Mouse (Mus musculus) heart, postnatal 0 days (tissue): Measurements from ENCODE around the gene Wdr34. TPM values are rescaled to one million over a fixed set of nuclear protein-coding genes. Genes with fewer than 3 reads are reported as not detected.
"Not testable (repeated sequence)": the region's sequence is repeated elsewhere in the genome, so short reads cannot be mapped to it uniquely, and the experiment has no call there.

Experiments used
- ATAC-seq: fragments of 200-750 bp; cut with Nextera tagmentation; 2 replicates; pipeline ENCODE4 v1.8.0; 2017; ENCODE audit warnings: low read depth, moderate number of reproducible peaks, moderate library complexity; ENCODE audit not compliant: insufficient read depth
- DNase-seq: peaks from one replicate; pipeline ENCODE4 v3.0.0-alpha.2; 2016; ENCODE audit warnings: low spot score
- H3K27ac ChIP-seq: fragments of 300-500 bp; sonication (generic); 2 replicates; pipeline ENCODE4 v1.5.1; 2014; ENCODE audit warnings: low read depth, mild to moderate bottlenecking
- H3K27me3 ChIP-seq: fragments of 300-500 bp; sonication (generic); 2 replicates; pipeline ENCODE4 v1.6.1; 2014; ENCODE audit warnings: low read length, mixed read lengths; ENCODE audit not compliant: control insufficient read depth, insufficient read depth
- H3K36me3 ChIP-seq: fragments of 300-500 bp; sonication (generic); replicated peaks from 2 replicates; pipeline ENCODE4 v1.6.1; 2014; ENCODE audit warnings: low read length, mixed read lengths; ENCODE audit not compliant: control insufficient read depth, insufficient read depth
- H3K4me1 ChIP-seq: fragments of 300-500 bp; sonication (generic); 2 replicates; pipeline ENCODE4 v1.6.1; 2014; ENCODE audit warnings: antibody characterized with exemption; ENCODE audit not compliant: control insufficient read depth, insufficient read depth
- H3K4me2 ChIP-seq: fragments of 300-500 bp; sonication (generic); 2 replicates; pipeline ENCODE4 v1.6.1; 2014; ENCODE audit warnings: low read depth, mild to moderate bottlenecking, low read length, moderate library complexity
- H3K4me3 ChIP-seq: fragments of 300-500 bp; sonication (generic); 2 replicates; pipeline ENCODE4 v1.5.1; 2014; ENCODE audit warnings: low read depth, low read length
- H3K9ac ChIP-seq: fragments of 300-500 bp; sonication (generic); replicated peaks from 2 replicates; pipeline ENCODE4 v1.6.1; 2014; ENCODE audit warnings: low read depth, low read length, mixed read lengths
- H3K9me3 ChIP-seq: fragments of 300-500 bp; sonication (generic); replicated peaks from 2 replicates; pipeline ENCODE4 v1.6.1; 2016; ENCODE audit warnings: low read length; ENCODE audit not compliant: control insufficient read depth
- CTCF ChIP-seq: IDR thresholded peaks from 2 replicates; pipeline ENCODE4 v1.5.1; 2016; ENCODE audit warnings: antibody characterized with exemption, control low read depth, low read depth
- EP300 ChIP-seq: IDR thresholded peaks from 2 replicates; pipeline ENCODE4 v1.6.1; 2016; ENCODE audit warnings: antibody characterized with exemption, low read depth
- WGBS: fragments of 180-500 bp; shearing (Covaris S2); extraction: QIAGEN DNeasy Blood & Tissue Kit; methylation state at CpG from one replicate; pipeline ENCODE4 v1.1.7; 2014; 5-methylcytosine and 5-hydroxymethylcytosine counted together
- polyA plus RNA-seq: library from polyadenylated mRNA; unstranded; fragments of >200 nt; fragmentation: Nextera tagmentation; extraction: Ambion mirVana; gene quantifications from 2 replicates; pipeline ENCODE4 v1.2.1, GENCODE M21; 2015
- total RNA-seq: library from RNA; depleted of rRNA; stranded (reverse); fragments of >200 nt; gene quantifications from 2 replicates; pipeline ENCODE4 v1.2.3, GENCODE M21; 2014; ENCODE audit warnings: low replicate concordance

The Wdr34 gene
- total and polyA plus RNA-seq, 2 experiments from 2014 or later: 17.3 to 30.1 TPM

DNA sequence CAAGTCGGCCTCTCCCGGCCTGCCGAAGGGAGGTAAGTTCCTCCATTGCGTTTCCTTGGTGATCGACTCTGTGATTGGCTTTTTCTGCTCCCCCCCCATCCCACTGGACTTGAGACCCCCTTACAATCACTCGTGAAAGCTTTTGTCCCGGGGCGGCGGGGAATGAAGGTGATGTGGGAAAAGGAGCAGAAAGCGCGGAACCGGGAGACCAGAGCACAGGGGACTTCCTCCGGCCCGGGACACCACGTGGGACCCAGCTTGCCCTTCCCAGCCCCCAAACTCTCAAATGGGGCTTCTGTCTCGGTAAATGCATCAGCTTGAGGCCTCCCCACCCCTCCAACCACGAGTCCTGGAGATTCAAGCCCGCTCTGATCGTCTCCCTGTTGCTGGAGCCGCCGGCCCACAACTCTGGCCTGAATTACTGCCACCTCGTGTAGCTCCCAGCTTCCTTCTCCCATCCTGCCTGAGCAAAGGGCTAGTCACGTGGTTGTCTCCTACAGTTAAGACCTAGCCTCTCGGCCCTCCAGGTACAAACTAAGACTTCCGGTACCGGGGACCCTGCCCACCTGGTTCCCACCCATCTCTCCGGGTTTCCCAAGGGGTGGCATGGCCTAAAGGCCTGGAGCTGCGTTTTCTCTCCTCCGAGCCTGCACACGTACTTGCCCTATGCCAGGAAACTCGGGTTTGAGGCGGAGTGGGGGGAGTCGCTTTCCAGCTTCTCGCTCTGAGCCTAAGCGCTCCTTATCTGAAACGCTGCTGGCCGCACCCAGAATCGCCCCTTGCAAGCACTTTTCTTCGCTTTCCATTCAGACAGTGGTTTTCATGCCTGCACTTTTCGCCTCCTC, 13.8 kb upstream of the Wdr34 start:
- peak overlapping the region; percentile 98 for H3K4me2 ChIP-seq
- peak overlapping the region; percentile 45 for H3K4me3 ChIP-seq
- H3K27me3 ChIP-seq: no peaks in the 10 kb centered on the region
- peaks cover 10% of the 10 kb centered on the region for H3K4me1 ChIP-seq
- no peaks in the 10 kb centered on the region for H3K36me3 ChIP-seq
- TF ChIP-seq CTCF (no peak), EP300 (no peak)
- under 1% methylated on average over 40 of the region's 40 CpGs for WGBS
- H3K9ac ChIP-seq: peak overlapping the region; percentile 73
- DNase-seq: peak; percentile 73
- ATAC-seq: no peak
- peak overlapping the region; percentile 87 for H3K27ac ChIP-seq
- no peaks in the 10 kb centered on the region for H3K9me3 ChIP-seq

DNA sequence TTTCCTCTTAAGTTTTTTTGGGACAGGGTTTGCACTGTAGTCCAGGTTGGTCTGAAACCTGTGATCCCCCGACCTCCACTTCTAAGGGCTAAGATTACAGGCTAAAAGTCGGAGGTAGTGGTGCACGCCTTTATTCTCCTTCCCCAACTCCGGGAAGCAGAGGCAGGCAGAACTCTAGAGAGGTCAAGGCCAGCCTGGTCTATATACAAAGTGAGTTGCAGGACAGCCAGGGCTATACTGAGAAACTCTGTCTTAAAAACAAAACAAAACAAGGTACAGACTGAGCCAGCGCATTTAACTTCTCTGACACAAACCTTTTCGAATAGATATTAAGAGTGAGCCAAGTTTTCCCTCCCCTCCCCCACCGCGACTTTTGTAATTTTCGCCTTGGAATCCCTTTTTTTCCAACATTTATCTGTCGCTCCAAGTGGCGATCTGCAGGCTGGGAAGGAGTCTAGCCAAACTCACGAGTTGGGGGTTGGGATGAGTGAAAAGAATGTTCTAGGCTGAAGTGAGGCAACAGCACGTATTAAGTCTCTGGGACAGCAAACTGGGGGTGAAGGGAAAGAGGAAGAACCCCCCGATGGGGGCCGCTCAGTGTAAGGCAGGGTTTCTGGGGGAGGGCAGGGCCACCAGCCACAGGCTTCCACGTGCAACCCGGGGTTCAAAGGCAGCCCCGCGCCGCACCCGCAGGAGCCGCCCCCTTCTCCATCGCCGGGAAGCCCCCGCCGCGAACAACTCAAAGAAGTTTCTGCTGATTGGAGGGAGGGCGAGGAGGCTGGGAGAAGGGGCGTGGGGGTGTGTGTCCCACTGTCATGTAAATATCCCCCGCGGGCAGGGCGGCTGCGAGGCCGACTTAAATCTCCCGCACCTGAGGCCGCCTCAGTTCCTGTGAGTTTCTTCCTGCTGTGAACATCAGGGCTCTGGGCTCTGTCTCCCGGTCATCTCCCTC, 12.8 kb upstream of the Wdr34 start:
- no peaks in the 10 kb centered on the region for H3K27me3 ChIP-seq
- peak overlapping the region; percentile 87 for H3K27ac ChIP-seq
- TF ChIP-seq EP300 (no peak), CTCF (no peak)
- H3K4me3 ChIP-seq: peak overlapping the region; percentile 45
- ATAC-seq (no peak), DNase-seq (peak; percentile 49)
- H3K9me3 ChIP-seq: no peaks in the 10 kb centered on the region
- WGBS: 8% methylated on average over 37 of the region's 37 CpGs
- peak overlapping the region; percentile 98 for H3K4me2 ChIP-seq
- peaks cover 10% of the 10 kb centered on the region for H3K4me1 ChIP-seq
- peak overlapping the region; percentile 73 for H3K9ac ChIP-seq
- no peaks in the 10 kb centered on the region for H3K36me3 ChIP-seq

- Histone ChIP-seq H3K9me3 (no peaks in the 10 kb centered on the region), H3K4me3 (no peak overlapping the region), H3K36me3 (no peaks in the 10 kb centered on the region), H3K4me2 (no peak overlapping the region), H3K4me1 (peaks cover 4% of the 10 kb centered on the region), H3K27ac (no peak overlapping the region), H3K9ac (no peak overlapping the region), H3K27me3 (no peaks in the 10 kb centered on the region)
- ATAC-seq: no peak
- no peak for DNase-seq
- WGBS: 67% methylated on average over 5 of the region's 5 CpGs
- TF ChIP-seq EP300: no peak
Observed at GRCm38 (mm10) chr2:30058418-30058817, 9.7 kb upstream of the Wdr34 start.

DNA sequence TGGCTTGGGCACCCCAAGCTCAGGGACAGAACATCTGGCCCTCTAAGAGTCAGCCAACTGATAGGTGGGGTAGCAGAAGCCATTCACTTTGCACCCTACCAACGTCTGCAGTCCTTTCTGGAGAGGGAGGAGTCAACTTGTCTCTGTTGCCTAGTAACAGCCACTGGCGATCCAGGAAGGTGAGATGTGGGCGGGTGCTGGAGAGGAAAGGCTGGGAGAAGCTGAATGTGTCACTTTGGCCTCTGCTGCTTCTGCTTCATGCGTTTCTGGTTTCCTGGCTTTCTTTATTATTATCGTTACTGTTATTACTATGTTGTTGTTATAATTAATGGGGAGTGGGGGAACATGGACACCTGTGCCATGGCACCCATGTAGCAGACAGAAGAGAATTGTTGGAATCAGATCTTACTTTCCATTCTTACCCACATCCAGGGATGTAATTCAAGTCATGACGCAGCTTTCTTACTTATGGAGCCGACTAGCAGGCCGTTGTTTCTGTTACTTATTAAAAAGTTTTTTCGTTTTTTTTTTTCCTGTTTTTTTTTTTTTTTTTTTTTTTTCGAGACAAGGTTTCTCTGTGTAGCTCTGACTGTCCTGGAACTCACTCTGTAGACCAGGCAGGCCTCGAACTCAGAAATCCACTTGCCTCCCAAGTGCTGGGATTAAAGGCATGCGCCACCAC, 8.7 kb upstream of the Wdr34 start, which contains the start of gene Set:
Gene Set, plus strand, starts transcription at position 156 of the 682 bp plus-strand sequence.
- H3K4me3 ChIP-seq: no peak within 1 kb of the TSS
- WGBS: 41% methylated on average over 12 of the region's 12 CpGs
- no peak within 1 kb of the TSS for H3K27ac ChIP-seq
- H3K4me2 ChIP-seq: no peak within 1 kb of the TSS
- DNase-seq (no peak), ATAC-seq (no peak)
- H3K27me3 ChIP-seq: no peaks in the 10 kb centered on the region
- no peaks in the 10 kb centered on the region for H3K9me3 ChIP-seq
- H3K36me3 ChIP-seq: no peaks in the 10 kb centered on the region
- no peaks in the 10 kb centered on the region for H3K4me1 ChIP-seq
- no peak for TF ChIP-seq CTCF
- no peak for TF ChIP-seq EP300
- no peak within 1 kb of the TSS for H3K9ac ChIP-seq

GRCm38 (mm10) chr2:30056736-30057135, 8.1 kb upstream of the Wdr34 start:
- Histone ChIP-seq H3K27ac (no peak overlapping the region), H3K4me2 (no peak overlapping the region), H3K9ac (no peak overlapping the region), H3K27me3 (no peaks in the 10 kb centered on the region), H3K9me3 (no peaks in the 10 kb centered on the region), H3K4me3 (no peak overlapping the region), H3K36me3 (no peaks in the 10 kb centered on the region), H3K4me1 (no peaks in the 10 kb centered on the region)
- no peak for ATAC-seq
- 77% methylated on average over 3 of the region's 3 CpGs for WGBS
- no peak for TF ChIP-seq CTCF
- TF ChIP-seq EP300: no peak
- DNase-seq: no peak

GRCm38 (mm10) chr2:30055310-30055709, 6.6 kb upstream of the Wdr34 start:
- not testable (repeated sequence) for H3K9me3 ChIP-seq, H3K4me2 ChIP-seq, H3K36me3 ChIP-seq, H3K9ac ChIP-seq, H3K27ac ChIP-seq, H3K4me3 ChIP-seq, H3K27me3 ChIP-seq, DNase-seq, H3K4me1 ChIP-seq, ATAC-seq
- 93% methylated on average over 3 of the region's 3 CpGs for WGBS
